Mouse (Mus musculus) frontal cortex, adult 2 months (tissue): ENCODE measurements around the gene Esyt3. TPM values are rescaled to one million over a fixed set of nuclear protein-coding genes. Genes with fewer than 3 reads are reported as not detected.

Experiments
- DNase-seq, 2 experiments: peaks; one replicate each; pipeline ENCODE4 v3.0.0; 2022; ENCODE audit warnings: low spot score in 1 of 2; ENCODE audit errors: extremely low spot score in 1 of 2
- polyA plus RNA-seq: library from polyadenylated mRNA; depleted of rRNA; stranded (reverse); fragments of >200 nt; gene quantifications from 2 replicates; pipeline ENCODE4 v1.2.3, GENCODE M21; 2012; rRNA removed

Gene Esyt3
- polyA plus RNA-seq, result 1.4 and 2.1 TPM in 2 replicates

DNA sequence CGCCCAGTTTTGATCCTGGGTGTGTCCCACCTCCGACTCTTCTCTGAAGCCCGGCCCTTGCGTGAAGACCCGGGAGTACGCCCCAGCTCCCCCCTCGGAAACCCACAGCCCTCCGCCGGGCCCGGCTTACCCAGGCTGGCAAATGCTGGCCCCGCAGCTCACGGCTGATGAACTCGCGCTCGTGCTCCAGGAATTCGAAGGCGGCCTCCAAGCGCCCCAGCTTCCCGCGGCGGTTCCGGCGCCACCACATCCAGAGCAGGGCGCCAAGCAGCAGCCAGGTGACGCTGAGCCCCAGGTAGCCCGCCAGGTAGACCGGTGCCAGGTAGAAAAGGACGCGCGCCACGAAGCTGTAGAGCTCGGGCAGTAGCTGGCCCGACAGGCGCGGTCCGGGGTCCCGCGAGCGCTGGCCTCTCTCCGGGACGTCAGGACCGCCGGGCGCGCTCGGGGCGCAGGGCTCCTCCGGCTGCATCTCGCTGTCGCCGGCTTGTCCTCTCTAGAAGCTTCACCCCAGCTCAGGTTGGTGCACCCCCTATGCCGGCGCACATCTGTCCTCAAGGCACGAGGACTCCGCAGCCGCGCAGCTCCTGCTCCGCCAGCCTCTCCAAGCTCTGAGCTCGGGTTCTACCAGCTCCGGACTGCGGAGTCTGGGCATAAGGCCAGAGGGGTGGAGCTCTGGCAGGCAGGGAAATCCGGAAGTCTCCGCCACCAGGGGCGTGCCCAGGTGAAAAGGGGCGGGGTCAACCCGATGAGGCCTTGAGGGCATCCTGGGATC lies at the start of gene Esyt3:
Gene Esyt3 (minus strand): TSS at position 637 of the 772 bp plus-strand sequence.
- DNase-seq, result peak in 1 of 2 experiments; percentile 42

DNA sequence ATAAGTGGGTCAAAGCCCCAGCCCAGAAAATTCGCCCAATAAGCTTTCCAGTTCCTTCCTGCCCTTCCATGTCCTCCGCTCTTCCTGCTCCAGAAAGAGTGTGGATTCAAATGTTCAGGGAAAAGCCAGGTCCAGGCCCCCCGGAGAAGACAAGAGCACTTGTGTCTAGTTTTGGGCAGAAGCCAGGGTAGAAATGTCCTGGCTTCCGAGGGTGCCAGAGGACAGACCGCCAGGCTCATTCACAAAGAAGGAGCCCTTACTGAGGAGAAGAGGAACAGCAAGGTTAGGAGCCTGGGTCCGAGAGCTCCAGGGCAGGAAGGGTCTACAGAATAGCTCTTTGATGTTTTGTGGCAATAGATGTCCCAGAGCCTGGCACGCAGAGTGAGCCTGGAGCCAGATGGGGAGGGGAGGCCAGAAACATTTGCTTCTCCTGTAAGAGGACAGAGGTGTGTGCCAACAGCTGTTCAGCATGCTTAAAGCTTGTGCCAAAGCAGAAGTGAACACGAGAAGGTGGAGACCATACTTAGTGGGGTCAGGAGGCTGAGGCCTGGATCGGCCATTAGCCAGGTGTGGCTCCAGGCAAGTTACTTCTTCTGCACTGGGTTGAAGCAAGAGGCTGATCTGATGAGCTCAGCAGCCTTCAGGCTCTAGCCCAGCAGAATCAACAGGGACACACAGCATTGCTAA lies 43.1 kb upstream of the Esyt3 start:
- peak in 1 of 2 experiments; percentile 51 for DNase-seq

DNA sequence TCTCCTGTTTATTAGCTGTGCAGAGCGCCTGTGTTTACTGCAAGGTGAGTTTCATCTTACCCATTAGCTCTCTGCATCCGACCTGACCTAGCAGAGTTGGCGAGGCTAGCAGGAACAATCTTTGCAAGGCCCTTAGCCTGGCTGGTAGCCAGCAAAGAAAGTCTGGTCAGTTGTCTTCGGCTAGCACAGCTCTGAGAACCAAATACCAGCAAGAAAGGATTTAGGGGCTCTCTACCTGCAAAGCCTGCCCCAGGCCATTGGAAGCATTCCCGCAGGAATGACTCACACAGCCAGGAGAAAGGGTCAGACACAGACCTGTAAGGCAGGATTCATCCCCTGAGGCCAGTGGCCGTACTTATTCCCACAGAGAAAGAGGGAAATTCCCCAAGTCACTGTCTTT lies 42.4 kb upstream of the Esyt3 start:
- DNase-seq, result no peak

DNA sequence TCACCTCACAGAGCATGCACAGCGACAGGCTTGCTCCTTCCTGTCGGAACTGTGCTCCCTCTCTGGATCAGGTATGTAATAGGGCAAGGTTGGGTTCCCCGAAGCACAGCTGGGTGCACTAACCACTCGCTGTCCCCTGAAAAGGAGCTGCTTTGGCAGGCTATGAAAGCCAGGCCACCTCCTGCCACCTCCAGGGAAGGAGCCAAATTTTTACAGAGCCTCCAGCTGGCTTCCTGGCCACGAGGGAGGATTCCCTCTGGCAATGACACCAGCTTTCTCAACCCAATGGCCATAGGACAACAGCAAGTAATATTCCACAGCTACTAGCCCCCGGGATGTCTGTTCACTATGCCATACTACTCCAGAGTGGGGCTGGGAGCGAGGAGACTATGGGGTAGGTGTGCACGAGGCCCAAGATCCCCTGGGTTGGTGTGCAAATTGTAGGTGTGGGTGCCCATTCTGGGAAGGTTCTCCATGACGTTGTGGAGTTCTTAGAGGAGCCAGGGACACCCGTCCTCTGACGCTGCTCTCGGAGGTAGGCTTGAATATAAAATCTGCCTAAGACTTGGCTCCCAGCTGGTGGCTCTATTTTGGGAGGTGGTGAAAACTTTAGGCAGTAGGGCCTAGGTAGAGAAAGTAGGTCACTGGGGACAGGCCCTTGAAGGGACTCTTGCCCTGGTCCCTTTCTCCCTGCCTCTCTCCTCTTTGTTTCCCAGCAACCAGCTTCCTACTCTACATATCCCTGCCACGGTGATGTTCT lies 38.9 kb upstream of the Esyt3 start:
- DNase-seq, result no peak

DNA sequence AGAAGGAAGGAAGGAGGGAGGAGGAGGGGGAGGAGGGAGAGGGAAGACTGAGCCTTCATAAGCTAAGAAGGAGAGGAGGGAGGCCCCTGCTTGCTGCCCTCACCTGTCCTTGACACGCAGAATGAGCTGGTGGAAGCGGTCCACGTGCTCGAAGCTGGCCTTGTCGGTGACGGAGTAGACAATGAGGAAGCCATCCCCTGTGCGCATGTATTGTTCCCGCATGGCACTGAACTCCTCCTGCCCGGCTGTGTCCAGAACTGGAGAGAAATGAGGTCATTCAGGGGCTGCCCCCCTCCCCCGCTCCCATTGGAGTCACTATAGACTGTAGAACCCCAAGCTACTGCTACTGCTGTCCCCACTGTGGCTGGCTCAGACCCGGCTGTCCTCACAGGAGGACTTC lies 36.0 kb upstream of the Esyt3 start:
- no peak for DNase-seq

GRCm38 (mm10) chr9:99393146-99393545 lies 34.8 kb upstream of the Esyt3 start:
- no peak for DNase-seq

- DNase-seq, result peak in 1 of 2 experiments; percentile 72
Measured at GRCm38 (mm10) chr9:99391557-99391956, 33.2 kb upstream of the Esyt3 start.

DNA sequence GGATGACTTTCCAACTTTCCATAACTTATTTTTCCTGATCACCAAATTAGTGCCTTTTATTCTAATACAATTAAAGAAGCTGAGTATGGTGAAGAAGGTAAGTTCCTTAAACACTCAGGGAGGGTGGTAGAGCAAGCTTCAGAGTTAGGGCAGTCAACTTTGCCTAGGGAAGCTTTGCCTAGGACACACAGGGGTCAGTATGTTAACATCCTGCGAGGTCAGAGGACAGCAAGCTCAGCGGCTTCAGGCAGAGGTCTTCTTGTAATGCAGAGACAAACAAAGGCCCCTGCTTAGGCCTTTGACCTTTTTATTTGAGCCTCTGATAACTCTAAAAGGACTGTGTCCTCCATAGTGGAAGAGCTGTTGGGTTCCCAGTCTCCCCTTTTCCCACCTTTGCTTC lies 32.4 kb upstream of the Esyt3 start:
- no peak for DNase-seq

DNA sequence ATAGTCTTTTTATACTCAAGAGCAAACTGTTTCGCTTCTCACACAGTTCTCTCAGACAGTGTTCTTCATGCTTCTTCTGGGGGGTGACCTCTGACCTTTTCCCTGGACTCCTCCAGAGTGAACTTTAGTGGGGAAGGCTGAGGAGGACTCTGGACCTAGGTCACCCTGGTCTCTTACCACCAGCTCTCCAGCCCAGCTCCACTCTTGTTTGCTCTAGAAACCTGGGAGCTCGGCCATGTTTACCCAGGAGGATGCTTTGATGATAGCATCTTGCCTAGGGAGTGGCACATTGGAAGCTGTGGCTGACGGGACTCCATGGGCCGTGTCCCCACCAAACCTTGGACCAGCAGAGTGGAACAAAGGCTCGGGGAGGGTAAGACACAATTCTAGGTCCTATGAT lies 31.8 kb upstream of the Esyt3 start:
- DNase-seq, result no peak

- DNase-seq, result no peak
Measured at GRCm38 (mm10) chr9:99389506-99389905, 31.1 kb upstream of the Esyt3 start.

GRCm38 (mm10) chr9:99388856-99389255 lies 30.5 kb upstream of the Esyt3 start:
- DNase-seq, result no peak

DNA sequence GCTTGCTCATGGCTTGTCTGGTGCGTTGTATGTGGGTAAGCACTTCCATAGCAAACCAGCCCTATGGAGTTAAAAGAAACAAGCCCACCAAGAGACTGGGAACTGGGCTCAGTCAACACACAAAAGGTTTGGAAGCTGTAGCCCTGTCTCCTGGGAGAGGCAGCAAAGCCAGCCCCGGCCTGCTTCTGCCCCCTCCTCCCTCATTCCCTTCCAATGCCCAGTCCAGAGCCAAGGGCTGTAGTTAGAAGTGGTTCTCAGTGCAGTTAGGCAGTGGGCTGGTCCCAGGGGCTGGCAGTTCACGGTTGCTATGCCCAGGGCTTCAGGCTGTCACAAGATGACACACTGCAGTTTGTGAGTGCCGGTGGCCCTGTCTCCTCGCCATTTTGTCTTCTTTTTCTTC lies 29.7 kb upstream of the Esyt3 start:
- DNase-seq, result no peak

DNA sequence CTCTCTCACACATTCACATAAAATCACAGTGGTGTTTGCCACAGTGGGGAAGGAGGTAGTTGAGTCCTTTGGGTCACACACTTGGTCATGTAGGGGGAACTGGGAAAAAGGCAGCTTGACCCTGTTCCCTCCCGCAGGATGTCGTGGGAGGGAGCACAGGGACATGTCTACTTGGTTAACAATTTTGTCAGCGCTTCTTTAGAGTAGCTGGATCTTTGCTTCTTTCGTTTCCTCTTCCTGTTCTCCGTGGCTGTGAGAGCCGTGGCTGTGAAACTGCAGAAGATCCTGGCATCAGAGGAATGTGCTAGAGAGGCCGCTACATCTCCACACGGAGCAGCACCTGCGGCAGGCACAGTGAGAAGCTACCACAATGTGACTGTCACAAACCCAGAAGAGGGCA lies 24.2 kb upstream of the Esyt3 start:
- DNase-seq, result no peak

- no peak for DNase-seq
Measured at GRCm38 (mm10) chr9:99379194-99379593, 20.8 kb upstream of the Esyt3 start.

DNA sequence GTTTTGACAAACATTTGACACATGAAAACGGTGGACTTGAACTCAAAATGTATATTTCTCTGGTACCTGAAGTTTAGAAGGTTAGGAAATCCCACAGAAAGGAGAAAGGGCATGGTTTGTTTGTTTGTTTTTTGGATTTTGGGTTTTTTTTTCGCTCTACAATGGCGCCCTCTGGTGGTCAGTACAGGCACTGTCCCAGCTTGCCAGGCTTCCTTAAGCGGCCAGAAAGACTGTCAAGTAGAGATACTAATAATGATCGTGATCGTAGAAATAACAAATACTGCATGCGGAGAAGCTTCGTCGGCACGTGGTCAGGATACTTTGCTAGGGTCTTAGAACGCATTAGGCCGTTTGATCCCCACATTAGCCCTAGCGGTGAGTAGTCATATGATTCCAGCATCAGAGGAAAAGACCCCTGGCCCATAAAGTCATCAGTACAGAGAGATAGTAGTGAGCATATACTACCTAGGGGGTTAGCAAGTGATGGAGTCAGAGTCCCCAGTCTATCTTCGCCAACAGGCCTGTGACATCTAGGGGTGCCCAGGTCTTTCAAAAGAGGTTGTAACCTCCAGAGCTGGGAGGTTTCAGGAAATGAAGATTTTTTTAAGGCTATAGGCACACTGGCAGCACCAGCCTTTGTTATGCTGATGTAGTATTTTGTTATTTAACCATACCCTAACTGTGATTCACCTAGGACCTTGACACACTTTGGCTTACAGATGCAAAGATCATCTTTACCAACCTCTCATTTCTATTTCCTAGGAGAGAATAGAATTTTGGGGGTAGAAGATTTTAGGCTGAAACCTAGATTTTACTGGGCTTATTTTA lies 18.4 kb upstream of the Esyt3 start:
- peak in 1 of 2 experiments; percentile 78 for DNase-seq

DNA sequence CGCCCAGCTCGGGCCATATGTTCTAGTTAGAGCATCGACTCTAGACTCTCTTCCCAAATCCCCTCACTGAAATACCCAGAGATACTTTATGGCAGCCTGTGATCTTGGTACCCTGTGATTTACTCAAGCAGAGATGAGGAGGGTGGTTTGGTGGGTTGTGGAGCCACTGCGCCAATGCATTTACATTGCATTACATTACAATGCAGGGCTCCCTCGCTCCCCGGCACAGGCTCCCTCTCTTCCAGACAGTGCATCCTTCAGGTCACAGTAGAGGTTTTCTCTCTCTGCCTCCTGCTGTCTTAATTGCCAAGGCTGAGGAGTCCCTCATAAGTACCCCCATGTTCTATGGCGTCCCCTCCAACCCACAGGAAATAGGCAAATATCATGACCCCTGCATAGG lies 10.1 kb upstream of the Esyt3 start:
- DNase-seq, result no peak

DNA sequence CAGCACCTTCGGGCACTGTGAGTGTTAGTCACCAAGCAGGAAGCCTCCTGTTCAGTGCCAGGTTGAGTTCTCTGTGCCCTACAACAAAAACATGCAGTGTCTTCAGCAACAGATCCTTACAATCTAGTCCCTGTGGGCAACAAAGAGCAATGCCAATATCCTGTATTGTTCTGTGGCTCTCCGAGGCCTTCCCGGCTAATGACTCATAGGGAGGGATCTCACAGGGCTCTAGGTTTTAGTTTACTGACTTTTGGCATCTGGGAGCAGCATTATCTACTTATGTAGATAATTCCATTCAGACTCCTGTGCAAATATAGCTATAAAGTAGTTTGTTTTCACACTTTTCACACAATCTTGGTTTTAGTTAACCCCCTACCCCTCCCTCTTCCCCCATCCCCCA lies 7.5 kb upstream of the Esyt3 start:
- DNase-seq, result no peak

- DNase-seq, result no peak
Measured at GRCm38 (mm10) chr9:99363076-99363475, 4.7 kb upstream of the Esyt3 start.

DNA sequence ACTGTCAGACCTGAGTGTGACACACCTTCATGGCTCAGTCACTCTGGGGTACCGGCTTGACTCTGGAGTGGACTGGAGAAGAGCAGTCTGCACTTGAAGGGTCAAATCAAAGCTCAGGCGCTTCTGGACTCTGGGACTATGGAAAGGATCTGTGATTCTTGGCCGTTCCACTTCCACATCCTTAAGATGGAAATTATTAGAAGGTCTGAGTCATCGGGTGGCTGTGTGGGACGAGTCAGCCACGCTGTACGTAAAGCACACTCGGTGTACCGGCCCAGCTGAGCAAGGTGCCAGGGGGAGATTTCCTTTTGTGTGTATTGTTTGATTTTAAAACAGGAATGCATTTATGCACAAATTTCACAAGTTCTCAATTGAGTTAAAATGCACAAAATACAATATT lies 3.6 kb upstream of the Esyt3 start:
- DNase-seq, result no peak

GRCm38 (mm10) chr9:99359012-99359411 lies 655 bp upstream of the Esyt3 start:
- no peak for DNase-seq

- no peak for DNase-seq
Measured at GRCm38 (mm10) chr9:99357561-99357920, 816 bp downstream of the Esyt3 start.
